Mouse (Mus musculus) midbrain, embryonic 13.5 days (tissue): ENCODE results near the gene Ghrl. TPM values are rescaled to one million over a fixed set of nuclear protein-coding genes. Genes with fewer than 3 reads are reported as not detected.

ENCODE experiments used
- ATAC-seq: fragments of 200-750 bp; cut with Nextera tagmentation; 2 replicates; pipeline ENCODE4 v1.8.0; 2017; ENCODE audit warnings: mild to moderate bottlenecking, moderate TSS enrichment, moderate library complexity
- H3K27ac ChIP-seq: fragments of 300-500 bp; sonication (generic); 2 replicates; pipeline ENCODE4 v1.5.1; 2015; ENCODE audit warnings: inconsistent platforms, mild to moderate bottlenecking, moderate library complexity
- H3K27me3 ChIP-seq: fragments of 300-500 bp; sonication (generic); 2 replicates; pipeline ENCODE4 v1.6.1; 2015; ENCODE audit warnings: mild to moderate bottlenecking, inconsistent platforms
- H3K36me3 ChIP-seq: fragments of 300-500 bp; sonication (generic); 2 replicates; pipeline ENCODE4 v1.6.1; 2015; ENCODE audit warnings: mild to moderate bottlenecking, inconsistent platforms
- H3K4me1 ChIP-seq: fragments of 300-500 bp; sonication (generic); replicated peaks from 2 replicates; pipeline ENCODE4 v1.6.1; 2015; ENCODE audit warnings: inconsistent platforms
- H3K4me2 ChIP-seq: fragments of 300-500 bp; sonication (generic); replicated peaks from 2 replicates; pipeline ENCODE4 v1.6.1; 2015; ENCODE audit warnings: moderate library complexity, mild to moderate bottlenecking, inconsistent platforms
- H3K4me3 ChIP-seq: fragments of 300-500 bp; sonication (generic); replicated peaks from 2 replicates; pipeline ENCODE4 v1.5.1; 2015; ENCODE audit warnings: mild to moderate bottlenecking, inconsistent platforms
- H3K9ac ChIP-seq: fragments of 300-500 bp; sonication (generic); replicated peaks from 2 replicates; pipeline ENCODE4 v1.6.1; 2015; ENCODE audit warnings: mild to moderate bottlenecking, inconsistent platforms
- H3K9me3 ChIP-seq: fragments of 300-500 bp; sonication (generic); 2 replicates; pipeline ENCODE4 v1.6.1; 2016; ENCODE audit warnings: mild to moderate bottlenecking, inconsistent platforms
- WGBS: fragments of 180-500 bp; shearing (Covaris S2); methylation state at CpG from one replicate; pipeline ENCODE4 v1.1.7; 2015; 5-methylcytosine and 5-hydroxymethylcytosine counted together
- polyA plus RNA-seq: library from polyadenylated mRNA; unstranded; fragments of >200 nt; fragmentation: Nextera tagmentation; extraction: Ambion mirVana; gene quantifications from 2 replicates; pipeline ENCODE4 v1.2.1, GENCODE M21; 2015

Ghrl gene
- polyA plus RNA-seq, 1 experiment from 2014 or later = 0.70 TPM

DNA sequence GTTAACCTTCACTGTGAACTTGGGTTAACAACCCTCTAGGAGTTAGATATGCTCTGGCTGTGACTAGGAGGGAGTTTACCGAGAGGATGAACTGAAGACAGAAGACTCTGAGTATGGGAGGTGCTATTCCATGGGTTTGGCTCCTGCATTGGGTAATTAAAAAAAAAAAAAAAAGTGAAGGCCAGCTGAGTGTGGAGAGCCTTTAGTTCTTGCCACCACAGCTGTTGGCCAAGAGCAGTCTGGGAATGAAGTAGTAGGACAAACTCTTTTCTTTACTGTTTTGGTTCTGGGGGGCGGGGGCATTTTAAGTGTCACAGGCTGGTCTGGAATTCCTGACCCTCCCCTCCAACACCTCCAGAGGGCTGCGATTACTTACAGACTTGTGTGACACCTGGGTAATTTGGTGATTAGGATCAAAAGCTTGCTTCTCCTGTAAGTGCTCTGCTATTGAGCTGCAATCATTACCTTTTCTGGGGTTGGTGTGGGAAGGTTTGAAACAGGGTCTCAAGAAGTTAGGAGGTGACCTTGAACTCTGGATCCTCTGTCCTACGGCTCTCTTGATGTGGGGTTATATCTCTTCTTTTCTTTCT, 23.8 kb downstream of the Ghrl start:
- H3K9me3 ChIP-seq = no peaks in the 10 kb centered on the region
- 0 out of 2 replicates have a peak overlapping the region, but pooled peaks have one; percentile 44 for H3K9ac ChIP-seq
- ATAC-seq = no peak

DNA sequence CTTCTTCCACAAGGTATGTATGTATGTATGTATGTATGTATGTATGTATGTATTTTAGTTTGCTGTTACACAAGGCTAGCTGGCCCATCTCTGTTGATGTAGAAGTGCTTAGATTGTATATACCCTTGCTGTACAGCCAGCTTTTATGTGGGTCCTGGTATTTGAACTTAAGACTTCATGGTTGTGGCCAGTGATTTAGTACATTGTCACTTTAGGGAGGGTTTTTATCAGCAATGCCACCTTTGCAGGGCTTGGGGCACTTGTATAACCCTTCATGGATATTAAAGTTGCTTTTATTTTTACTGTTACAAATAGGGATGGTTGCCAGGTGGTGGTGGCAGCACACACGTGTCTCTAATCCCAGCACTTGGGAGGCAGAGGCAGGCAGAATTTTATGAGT, 24.5 kb downstream of the Ghrl start:
- Histone ChIP-seq H3K27ac (no peak overlapping the region), H3K27me3 (no peaks in the 10 kb centered on the region), H3K4me3 (no peak overlapping the region), H3K4me2 (no peak overlapping the region), H3K9me3 (no peaks in the 10 kb centered on the region), H3K9ac (no peak overlapping the region), H3K36me3 (no peaks in the 10 kb centered on the region), H3K4me1 (peaks cover 40% of the 10 kb centered on the region)
- no peak for ATAC-seq
- WGBS = 82% methylated on average over 1 of the region's 1 CpGs

More for the DNA sequence above, 23.8 kb downstream of the Ghrl start:
- Histone ChIP-seq H3K4me2 (peak overlapping the region; percentile 98), H3K4me3 (peak overlapping the region; percentile 93), H3K27me3 (no peaks in the 10 kb centered on the region), H3K36me3 (peaks cover under 1% of the 10 kb centered on the region; the same call in 1 of the 2 replicates), H3K4me1 (peaks cover 34% of the 10 kb centered on the region), H3K27ac (0 out of 2 replicates have a peak overlapping the region, but pooled peaks have one; percentile 39)
- WGBS = 82% methylated on average over 4 of the region's 4 CpGs

DNA sequence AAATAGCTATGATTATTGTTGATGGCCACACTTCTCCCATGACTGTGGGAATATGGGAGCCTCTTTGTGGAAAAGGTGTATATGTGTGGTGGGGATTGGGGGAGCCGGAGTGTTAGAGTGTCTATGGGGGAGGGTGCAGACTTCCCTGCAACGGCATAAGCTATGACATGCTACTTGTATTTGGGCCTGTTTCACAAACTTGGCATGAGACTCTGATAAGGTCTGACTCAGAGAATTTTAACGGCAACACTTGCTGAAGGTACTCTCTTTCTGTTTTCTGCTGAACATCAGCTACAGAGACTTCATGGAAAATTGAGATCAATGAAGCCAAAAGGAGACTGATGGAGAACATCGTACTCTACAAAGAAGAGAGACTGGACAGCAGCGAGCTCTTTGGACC, 26.3 kb downstream of the Ghrl start:
- Histone ChIP-seq H3K9me3 (no peaks in the 10 kb centered on the region), H3K27ac (no peak overlapping the region), H3K9ac (no peak overlapping the region), H3K4me3 (no peak overlapping the region), H3K36me3 (no peaks in the 10 kb centered on the region), H3K4me2 (no peak overlapping the region), H3K27me3 (no peaks in the 10 kb centered on the region), H3K4me1 (peaks cover 29% of the 10 kb centered on the region)
- 93% methylated on average over 5 of the region's 5 CpGs for WGBS
- ATAC-seq = no peak

DNA sequence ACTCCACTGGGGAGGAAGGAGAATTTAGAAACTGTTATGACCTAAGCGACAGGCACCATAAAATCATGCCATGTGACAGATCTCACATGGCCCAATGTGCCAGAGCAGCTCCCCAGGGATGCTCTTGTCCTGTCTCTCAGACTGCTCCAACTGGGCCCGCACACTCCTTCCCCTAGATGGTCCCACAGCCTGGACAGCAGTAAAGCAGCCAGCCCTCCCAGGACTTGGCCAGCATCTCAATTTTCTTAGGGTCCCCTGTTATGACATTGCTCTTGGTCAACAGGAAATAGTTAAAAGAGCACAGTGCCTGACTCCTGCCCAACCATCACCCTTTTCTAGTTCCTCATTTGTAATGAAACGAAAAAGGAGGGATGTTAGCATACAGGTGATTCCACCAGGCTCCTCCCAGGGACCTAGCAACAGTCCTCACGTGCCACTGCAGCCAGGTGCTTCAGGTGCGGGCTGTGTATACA, 27.0 kb downstream of the Ghrl start:
- Histone ChIP-seq H3K4me2 (no peak overlapping the region), H3K27ac (no peak overlapping the region), H3K4me3 (no peak overlapping the region), H3K9ac (no peak overlapping the region), H3K36me3 (no peaks in the 10 kb centered on the region), H3K27me3 (no peaks in the 10 kb centered on the region), H3K4me1 (peaks cover 22% of the 10 kb centered on the region), H3K9me3 (no peaks in the 10 kb centered on the region)
- no peak for ATAC-seq
- 77% methylated on average over 5 of the region's 5 CpGs for WGBS

DNA sequence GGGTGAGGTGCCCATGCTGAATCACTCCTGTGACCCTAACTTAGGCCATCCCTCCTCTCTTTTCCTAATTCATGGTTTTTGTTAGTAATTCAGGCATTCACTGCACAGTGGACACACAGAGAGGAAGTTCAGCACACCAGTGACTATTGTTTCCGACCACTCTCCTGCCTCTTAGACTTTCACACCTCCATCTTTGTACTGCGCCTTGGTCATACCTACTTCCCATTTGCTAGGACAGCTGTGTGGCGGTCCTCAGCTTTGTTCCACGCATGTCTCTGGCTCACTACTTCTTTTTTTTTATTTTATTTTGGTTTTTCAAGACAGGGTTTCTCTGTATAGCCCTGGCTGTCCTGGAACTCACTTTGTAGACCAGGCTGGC, 28.6 kb downstream of the Ghrl start:
- Histone ChIP-seq H3K9ac (peak overlapping the region; percentile 48), H3K27ac (peak overlapping the region; percentile 26; the same call in 1 of the 2 replicates)
- ATAC-seq = no peak

DNA sequence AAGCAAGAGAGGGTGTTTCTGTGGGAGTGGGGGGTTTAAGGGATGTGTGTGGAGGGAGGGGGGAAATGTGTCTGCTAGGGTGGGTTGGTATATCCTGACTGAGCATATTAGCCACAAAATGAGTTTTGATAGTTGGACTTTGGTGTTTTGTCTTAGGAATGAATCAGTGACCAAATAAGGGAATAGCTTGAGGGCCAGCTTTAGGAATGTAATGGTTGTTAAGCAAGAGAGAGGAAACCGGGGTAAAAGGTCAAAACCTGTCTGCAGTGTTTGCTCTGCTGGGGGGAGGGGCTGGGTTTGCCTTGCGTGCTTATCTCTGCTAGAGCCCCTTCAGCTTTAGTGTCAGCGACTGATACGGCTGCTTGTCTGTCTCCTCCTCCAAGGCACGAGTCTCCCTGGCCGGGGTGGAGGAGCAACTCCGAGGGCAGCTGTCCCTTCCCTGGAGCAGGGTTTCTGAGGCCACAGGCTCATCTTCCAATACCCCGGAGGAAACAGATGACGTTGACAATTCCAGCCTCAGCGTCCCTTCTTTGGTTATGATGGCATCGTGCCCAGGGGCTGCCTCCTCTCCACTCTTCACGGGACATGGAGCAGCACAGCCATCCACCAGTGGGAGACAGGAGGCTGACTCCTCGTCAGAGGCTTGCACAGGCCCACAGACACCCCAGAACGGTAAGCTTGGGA, 29.1 kb downstream of the Ghrl start:
- 0 out of 2 replicates have a peak, but pooled peaks have one; percentile 45 for ATAC-seq
- WGBS = 18% methylated on average over 14 of the region's 14 CpGs
- Histone ChIP-seq H3K4me1 (peaks cover 14% of the 10 kb centered on the region), H3K27ac (peak overlapping the region; percentile 26; the same call in 1 of the 2 replicates), H3K36me3 (no peaks in the 10 kb centered on the region), H3K9me3 (no peaks in the 10 kb centered on the region), H3K4me3 (no peak overlapping the region), H3K27me3 (no peaks in the 10 kb centered on the region), H3K9ac (peak overlapping the region; percentile 48), H3K4me2 (peak overlapping the region; percentile 27)

More for the DNA sequence above, 28.6 kb downstream of the Ghrl start:
- peaks cover 16% of the 10 kb centered on the region for H3K4me1 ChIP-seq
- peak overlapping the region; percentile 27; the same call in 1 of the 2 replicates for H3K4me2 ChIP-seq
- no peaks in the 10 kb centered on the region for H3K9me3 ChIP-seq
- H3K27me3 ChIP-seq = no peaks in the 10 kb centered on the region
- no peak overlapping the region for H3K4me3 ChIP-seq
- H3K36me3 ChIP-seq = no peaks in the 10 kb centered on the region
- 85% methylated on average over 4 of the region's 4 CpGs for WGBS

DNA sequence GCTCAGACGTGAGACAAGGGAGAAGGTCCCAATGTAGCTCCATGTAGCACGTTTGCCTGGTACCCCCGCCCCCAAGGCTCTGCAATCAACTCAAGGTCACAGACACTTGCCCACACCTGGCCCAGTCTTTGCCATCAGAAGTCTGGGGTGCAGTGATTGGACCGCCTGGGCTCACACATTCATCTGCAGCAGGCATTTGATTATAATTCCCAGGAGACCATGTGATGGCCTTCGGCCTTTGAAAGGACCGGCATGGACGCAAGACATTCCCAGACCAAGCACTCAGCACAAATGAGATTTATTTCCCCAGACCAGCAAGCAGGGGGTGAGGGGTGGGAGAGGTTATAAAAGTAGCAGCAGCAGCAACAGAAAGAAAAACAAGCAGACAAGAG, 29.7 kb downstream of the Ghrl start:
- 30% methylated on average over 7 of the region's 7 CpGs for WGBS
- no peaks in the 10 kb centered on the region for H3K36me3 ChIP-seq
- no peak for ATAC-seq
- H3K4me1 ChIP-seq = peaks cover 14% of the 10 kb centered on the region
- H3K9ac ChIP-seq = peak overlapping the region; percentile 23; the same call in 1 of the 2 replicates
- no peak overlapping the region for H3K4me2 ChIP-seq
- peak overlapping the region; percentile 35; the same call in 1 of the 2 replicates for H3K27ac ChIP-seq
- H3K27me3 ChIP-seq = no peaks in the 10 kb centered on the region
- H3K9me3 ChIP-seq = no peaks in the 10 kb centered on the region
- H3K4me3 ChIP-seq = no peak overlapping the region

DNA sequence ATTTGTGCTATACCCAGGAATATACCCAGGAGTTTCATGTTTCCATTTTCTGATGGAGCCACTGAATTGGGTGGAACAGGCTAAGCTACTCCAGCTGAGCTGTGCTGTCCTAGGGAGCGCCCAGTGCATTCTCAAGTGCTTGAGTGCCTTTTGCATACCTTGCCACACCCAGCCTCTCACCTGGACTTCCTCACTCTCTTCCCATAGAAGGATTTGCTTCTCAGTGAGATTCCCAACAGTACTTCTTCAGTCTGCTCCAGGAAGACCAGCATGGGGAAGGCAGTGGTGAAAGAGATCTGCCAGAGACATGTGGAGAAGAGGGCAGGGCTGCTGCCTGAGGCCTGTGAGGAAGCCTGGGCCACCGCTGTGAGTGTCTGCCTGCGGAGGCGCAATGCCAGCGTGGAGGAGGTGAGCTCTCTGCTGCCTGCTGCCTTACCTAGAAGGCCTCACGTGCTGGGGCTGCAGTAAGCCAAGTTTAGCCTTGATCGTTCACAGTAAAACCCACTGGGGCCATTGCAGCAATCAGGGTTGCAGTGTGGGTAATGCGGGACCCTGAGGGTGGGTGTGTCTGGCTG, 33.0 kb downstream of the Ghrl start:
- H3K4me3 ChIP-seq = no peak overlapping the region
- H3K4me2 ChIP-seq = no peak overlapping the region
- H3K27ac ChIP-seq = no peak overlapping the region
- H3K4me1 ChIP-seq = peaks cover 14% of the 10 kb centered on the region
- no peak overlapping the region for H3K9ac ChIP-seq
- no peak for ATAC-seq
- no peaks in the 10 kb centered on the region for H3K27me3 ChIP-seq
- no peaks in the 10 kb centered on the region for H3K36me3 ChIP-seq
- WGBS = 37% methylated on average over 8 of the region's 8 CpGs
- no peaks in the 10 kb centered on the region for H3K9me3 ChIP-seq

DNA sequence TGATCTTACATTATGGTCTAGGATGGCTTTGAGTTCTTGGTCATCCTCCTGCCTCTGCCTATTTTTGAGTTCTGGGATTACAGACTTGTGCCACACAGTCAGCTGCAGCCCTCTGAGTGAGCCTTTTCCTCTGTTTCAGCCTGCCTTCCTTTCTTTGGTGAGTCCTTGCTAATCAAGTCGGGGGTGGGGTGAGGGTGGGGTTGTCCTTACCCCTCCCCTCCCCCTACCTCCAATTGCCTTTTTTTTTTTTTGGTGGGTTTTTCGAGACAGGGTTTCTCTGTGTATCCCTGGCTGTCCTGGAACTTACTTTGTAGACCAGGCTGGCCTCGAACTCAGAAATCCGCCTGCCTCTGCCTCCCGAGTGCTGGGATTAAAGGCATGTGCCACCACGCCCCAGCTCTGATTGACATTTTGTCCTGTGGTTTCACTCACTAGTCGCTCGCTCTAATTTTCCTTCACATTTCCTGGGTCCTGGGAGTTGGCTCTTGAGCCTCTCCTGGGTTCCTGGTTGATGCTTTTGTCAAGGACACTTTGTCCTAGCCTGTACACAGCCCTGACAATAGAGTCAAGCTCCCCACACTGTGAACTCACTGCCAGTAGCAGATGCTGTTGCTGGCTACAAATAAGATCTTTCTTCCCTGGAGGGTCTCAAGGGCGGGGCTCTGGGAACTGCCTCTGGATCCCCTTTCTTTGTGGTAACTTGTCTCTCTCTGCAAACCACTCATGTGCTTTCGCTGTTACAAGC, 36.4 kb downstream of the Ghrl start:
- ATAC-seq = no peak
- H3K27me3 ChIP-seq = no peaks in the 10 kb centered on the region
- WGBS = 86% methylated on average over 10 of the region's 10 CpGs
- no peak overlapping the region for H3K4me3 ChIP-seq
- no peaks in the 10 kb centered on the region for H3K4me1 ChIP-seq
- H3K4me2 ChIP-seq = no peak overlapping the region
- H3K27ac ChIP-seq = no peak overlapping the region
- H3K9ac ChIP-seq = no peak overlapping the region
- no peaks in the 10 kb centered on the region for H3K36me3 ChIP-seq
- no peaks in the 10 kb centered on the region for H3K9me3 ChIP-seq

DNA sequence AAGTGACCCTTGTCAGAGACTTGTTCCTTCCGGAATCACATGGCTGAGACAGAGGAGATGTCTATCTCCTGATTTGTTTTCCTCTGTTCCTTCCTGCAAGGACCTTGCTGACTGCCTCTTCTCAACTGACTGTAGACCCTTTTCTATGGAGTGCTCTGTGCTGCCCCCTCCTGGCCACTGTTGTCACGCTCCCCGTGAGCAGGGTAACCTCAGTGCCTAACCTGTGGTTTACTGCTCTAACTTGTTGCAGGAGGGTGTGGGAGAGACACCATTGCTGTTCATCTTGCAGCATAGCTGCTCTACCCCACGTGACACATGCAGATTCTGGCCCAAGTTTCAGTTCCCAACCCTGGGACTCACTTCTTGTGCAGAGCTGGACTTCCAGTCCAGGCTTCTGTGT, 38.4 kb downstream of the Ghrl start:
- H3K27ac ChIP-seq = no peak overlapping the region
- H3K9ac ChIP-seq = no peak overlapping the region
- no peaks in the 10 kb centered on the region for H3K9me3 ChIP-seq
- no peaks in the 10 kb centered on the region for H3K4me1 ChIP-seq
- 0 out of 2 replicates have a peak, but pooled peaks have one; percentile 55 for ATAC-seq
- H3K27me3 ChIP-seq = no peaks in the 10 kb centered on the region
- H3K4me2 ChIP-seq = no peak overlapping the region
- no peak overlapping the region for H3K4me3 ChIP-seq
- H3K36me3 ChIP-seq = no peaks in the 10 kb centered on the region
- 18% methylated on average over 4 of the region's 4 CpGs for WGBS

DNA sequence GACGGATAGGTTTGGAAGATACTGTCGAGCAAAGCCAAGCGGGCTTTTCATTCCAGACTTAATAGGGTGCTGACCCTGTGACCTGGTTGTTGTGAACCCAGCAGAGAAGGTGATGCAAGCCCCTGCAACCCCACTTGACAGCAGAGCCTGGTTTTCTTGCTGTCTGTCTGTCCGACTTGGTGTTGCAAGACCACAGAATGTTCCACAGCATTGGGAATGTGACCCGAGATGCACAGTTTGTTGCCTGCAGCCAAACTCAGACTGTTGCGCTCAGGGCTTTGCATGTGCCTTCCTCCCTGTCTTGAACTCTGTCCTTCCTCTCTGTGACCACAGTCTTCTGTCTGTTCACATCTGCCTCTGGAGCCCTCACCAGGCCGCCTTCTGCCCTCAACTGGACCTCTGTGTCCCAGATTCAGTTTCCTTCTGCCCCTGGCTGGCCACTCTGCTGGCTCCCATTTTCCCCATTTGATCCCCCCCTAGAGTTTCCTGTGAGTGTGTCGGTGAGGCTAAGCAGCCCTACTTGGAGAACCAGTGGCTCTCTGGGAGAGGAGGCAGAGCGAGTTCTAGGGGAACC, 39.6 kb downstream of the Ghrl start:
- WGBS = 89% methylated on average over 9 of the region's 9 CpGs
- Histone ChIP-seq H3K9me3 (no peaks in the 10 kb centered on the region), H3K4me1 (no peaks in the 10 kb centered on the region), H3K4me3 (no peak overlapping the region), H3K36me3 (no peaks in the 10 kb centered on the region), H3K27ac (no peak overlapping the region), H3K9ac (no peak overlapping the region), H3K27me3 (no peaks in the 10 kb centered on the region), H3K4me2 (no peak overlapping the region)
- no peak for ATAC-seq
